Mouse (Mus musculus) left cerebral cortex, postnatal 25 days (tissue): ENCODE data around the gene Dcp1a. TPM values are rescaled to one million over a fixed set of nuclear protein-coding genes. Genes with fewer than 3 reads are reported as not detected.
A peak's percentile ranks its signal among the peaks of the same experiment; 100 is the strongest.
"Not testable (repeated sequence)": the region's sequence is repeated elsewhere in the genome, so short reads cannot be mapped to it uniquely, and the experiment has no call there.

Experiments
- DNase-seq, 2 experiments: peaks; one replicate each; pipeline ENCODE4 v3.0.0; 2022; ENCODE audit warnings: low spot score in 2 of 2, mixed read lengths in 1 of 2
- intact Hi-C: fragments of 180-260 bp; cut with DNase I; formaldehyde crosslinking; loops from one replicate; pipeline ENCODE4 v1.15.1; 2025
- total RNA-seq, 2 experiments: library from RNA; stranded (reverse); gene quantifications; 2 replicates each; pipeline ENCODE4 v1.2.3; 2021

Gene Dcp1a
- total RNA-seq, 2 experiments from 2014 or later: 19.5 to 21.5 TPM

- intact Hi-C loops: loop anchor here (10.0 kb wide), 1 partner anchor 528 kb away; no protein-coding TSS in a partner anchor
- DNase-seq: no peak
Observed at GRCm38 (mm10) chr14:30512896-30513295, 33.6 kb downstream of the Dcp1a start.

- intact Hi-C loops: loop anchor here (5.0 to 10.0 kb wide), 2 partner anchors 379 to 531 kb away; no protein-coding TSS in a partner anchor
Observed at GRCm38 (mm10) chr14:30515931-30516723, 36.8 kb downstream of the Dcp1a start.

GRCm38 (mm10) chr14:30519323-30519722 lies 40.0 kb downstream of the Dcp1a start:
- DNase-seq: no peak
- intact Hi-C loops: loop anchor here (5.0 to 10.0 kb wide), 2 partner anchors 382 to 535 kb away; no protein-coding TSS in a partner anchor

More at GRCm38 (mm10) chr14:30515931-30516723, 36.8 kb downstream of the Dcp1a start:
- DNase-seq: no peak

GRCm38 (mm10) chr14:30523356-30523755 lies 44.0 kb downstream of the Dcp1a start:
- intact Hi-C loops: no loop called here
- peak; percentile 50 to 70 for DNase-seq

- no peak for DNase-seq
- intact Hi-C loops: no loop called here
Observed at GRCm38 (mm10) chr14:30528392-30528791, 49.1 kb downstream of the Dcp1a start.

GRCm38 (mm10) chr14:30528961-30529360 lies 49.6 kb downstream of the Dcp1a start:
- no peak for DNase-seq
- intact Hi-C loops: no loop called here

GRCm38 (mm10) chr14:30529454-30529853 lies 50.1 kb downstream of the Dcp1a start:
- intact Hi-C loops: no loop called here
- DNase-seq: no peak

GRCm38 (mm10) chr14:30530726-30531269 lies 51.5 kb downstream of the Dcp1a start:
- no peak for DNase-seq
- intact Hi-C loops: no loop called here

- DNase-seq: no peak
- intact Hi-C loops: no loop called here
Observed at GRCm38 (mm10) chr14:30531431-30531830, 52.1 kb downstream of the Dcp1a start.

GRCm38 (mm10) chr14:30531896-30532295 lies 52.6 kb downstream of the Dcp1a start:
- intact Hi-C loops: no loop called here
- no peak for DNase-seq

GRCm38 (mm10) chr14:30533780-30534450 lies 54.6 kb downstream of the Dcp1a start:
- intact Hi-C loops: no loop called here
- DNase-seq: no peak

GRCm38 (mm10) chr14:30541541-30541940 lies 62.2 kb downstream of the Dcp1a start:
- peak; percentile 45 to 67 for DNase-seq

GRCm38 (mm10) chr14:30543331-30543730 lies 64.0 kb downstream of the Dcp1a start:
- DNase-seq, intact Hi-C loops: not testable (repeated sequence)

More at GRCm38 (mm10) chr14:30541541-30541940, 62.2 kb downstream of the Dcp1a start:
- intact Hi-C loops: no loop called here

GRCm38 (mm10) chr14:30548131-30548720 lies 68.9 kb downstream of the Dcp1a start, which contains the start of gene Tkt:
Tkt (plus strand) TSS chr14:30548359.
- peak; percentile 52 to 78 for DNase-seq
- intact Hi-C loops: no loop called here

- DNase-seq: peak; percentile 90 to 92
- intact Hi-C loops: no loop called here
Observed at GRCm38 (mm10) chr14:30548965-30549776, 69.8 kb downstream of the Dcp1a start.

- intact Hi-C loops: no loop called here
- no peak for DNase-seq
Observed at GRCm38 (mm10) chr14:30549777-30550149, 70.4 kb downstream of the Dcp1a start.

- intact Hi-C loops: no loop called here
- no peak for DNase-seq
Observed at GRCm38 (mm10) chr14:30550232-30551070, 71.1 kb downstream of the Dcp1a start.

GRCm38 (mm10) chr14:30551509-30551908 lies 72.2 kb downstream of the Dcp1a start:
- no peak for DNase-seq
- intact Hi-C loops: no loop called here
